9 mouse cellular contexts compared by ENCODE assay signal in genomic region chr7:25277998-25278340, GRCm38 (mm10). TPM values are rescaled to one million over a fixed set of nuclear protein-coding genes. Genes with fewer than 3 reads are reported as not detected.
DNase-seq lines count a peak whose midpoint lies in the region; ATAC-seq and TF ChIP-seq lines count a peak whose summit lies in the region.
"Had no signal": no experiment of that assay in that cellular context is flagged by ENCODE, and none has a peak within 500 bp of the region (broad histone marks: within the 10 kb centered on the region; RNA-seq: fewer than 3 reads in every experiment).

No protein-coding gene starts in this region.

- H3K4me2 ChIP-seq in embryonic facial prominence, embryonic 12.5 days (replicated peaks): peak overlapping the region; percentile 92
- H3K4me2 ChIP-seq in intestine, embryonic 15.5 days (replicated peaks): peak overlapping the region; percentile 92
- peak overlapping the region; percentile 95 for H3K4me2 ChIP-seq in neural tube, embryonic 12.5 days (replicated peaks)

- no peaks in the 10 kb centered on the region for H3K27me3 ChIP-seq in embryonic facial prominence, embryonic 12.5 days
- no peaks in the 10 kb centered on the region for H3K27me3 ChIP-seq in intestine, embryonic 15.5 days (replicated peaks)
- no peaks in the 10 kb centered on the region for H3K27me3 ChIP-seq in neural tube, embryonic 12.5 days (replicated peaks)

- H3K36me3 ChIP-seq in embryonic facial prominence, embryonic 12.5 days: peaks cover 15% of the 10 kb centered on the region
- peaks cover 7% of the 10 kb centered on the region; the same call in 1 of the 2 replicates for H3K36me3 ChIP-seq in intestine, embryonic 15.5 days
- H3K36me3 ChIP-seq in neural tube, embryonic 12.5 days: peaks cover 9% of the 10 kb centered on the region

- H3K27ac ChIP-seq in layer of hippocampus, adult 2 months: peak overlapping the region; percentile 99
- H3K27ac ChIP-seq in embryonic facial prominence, embryonic 12.5 days: peak overlapping the region; percentile 99
- H3K27ac ChIP-seq in intestine, embryonic 15.5 days: peak overlapping the region; percentile 98
- H3K27ac ChIP-seq in neural tube, embryonic 12.5 days: no peak overlapping the region

- no peak for DNase-seq in layer of hippocampus, adult 2 months (ENCODE audit: low spot score in 2 of 2)
- no peak for DNase-seq in layer of hippocampus, adult 11-12 months (ENCODE audit: low spot score)
- DNase-seq in ovary, postnatal 36 days (ENCODE audit: low spot score): no peak
- no peak for DNase-seq in spleen, adult 12 weeks (ENCODE audit: low spot score)
- DNase-seq in thymus, postnatal 10 days (ENCODE audit: low spot score in 2 of 2): no peak

- H3K4me3 ChIP-seq in layer of hippocampus, adult 2 months: peak overlapping the region; percentile 64
- peak overlapping the region; percentile 89 for H3K4me3 ChIP-seq in embryonic facial prominence, embryonic 12.5 days
- H3K4me3 ChIP-seq in intestine, embryonic 15.5 days (replicated peaks): peak overlapping the region; percentile 76
- peak overlapping the region; percentile 53 for H3K4me3 ChIP-seq in neural tube, embryonic 12.5 days

- no peak for TF ChIP-seq CTCF in layer of hippocampus, adult 2 months (conservative IDR thresholded peaks at IDR 0.05)

- no peak for ATAC-seq in embryonic facial prominence, embryonic 12.5 days (ENCODE audit: insufficient number of reproducible peaks, insufficient read depth, low FRiP score, low TSS enrichment)
- ATAC-seq in intestine, embryonic 15.5 days: no peak
- ATAC-seq in neural tube, embryonic 12.5 days (ENCODE audit: low FRiP score, low read depth): no peak

- no peaks in the 10 kb centered on the region for H3K9me3 ChIP-seq in embryonic facial prominence, embryonic 12.5 days
- no peaks in the 10 kb centered on the region for H3K9me3 ChIP-seq in intestine, embryonic 15.5 days
- no peaks in the 10 kb centered on the region for H3K9me3 ChIP-seq in neural tube, embryonic 12.5 days

- H3K9ac ChIP-seq in embryonic facial prominence, embryonic 12.5 days: peak overlapping the region; percentile 61
- peak overlapping the region; percentile 68 for H3K9ac ChIP-seq in intestine, embryonic 15.5 days
- H3K9ac ChIP-seq in neural tube, embryonic 12.5 days: peak overlapping the region; percentile 42

- peaks cover 38% of the 10 kb centered on the region for H3K4me1 ChIP-seq in embryonic facial prominence, embryonic 12.5 days
- peaks cover 62% of the 10 kb centered on the region for H3K4me1 ChIP-seq in intestine, embryonic 15.5 days (replicated peaks)
- H3K4me1 ChIP-seq in neural tube, embryonic 12.5 days: peaks cover 60% of the 10 kb centered on the region

- 9% methylated on average over 4 of the region's 4 CpGs for WGBS in embryonic facial prominence, embryonic 12.5 days
- WGBS in intestine, embryonic 15.5 days: 11% methylated on average over 4 of the region's 4 CpGs
- 15% methylated on average over 4 of the region's 4 CpGs for WGBS in neural tube, embryonic 12.5 days

RNA-seq across cellular contexts. Expression of gene Cic, which starts 10.5 kb away (rescaled TPM):
- 100 to 1,000 TPM; 218 to 225 TPM for total RNA-seq in layer of hippocampus, adult 2 months (2021)
- 45.7 and 47.0 TPM in 2 replicates for polyA plus RNA-seq in embryonic facial prominence, embryonic 12.5 days (2016; fragmentation: Nextera tagmentation; extraction: Ambion mirVana)
- polyA plus RNA-seq in intestine, embryonic 15.5 days (2015; fragmentation: Nextera tagmentation; extraction: Ambion mirVana): 26.1 and 26.6 TPM in 2 replicates
- polyA plus RNA-seq in neural tube, embryonic 12.5 days (2016; fragmentation: Nextera tagmentation; extraction: Ambion mirVana): 44.2 and 45.0 TPM in 2 replicates

RNA-seq across cellular contexts. Expression of gene Pafah1b3, which starts 19.8 kb away (rescaled TPM):
- total RNA-seq in layer of hippocampus, adult 2 months (2021): 10 to 100 TPM; 16.9 to 21.0 TPM
- 317 and 337 TPM in 2 replicates for polyA plus RNA-seq in embryonic facial prominence, embryonic 12.5 days (2016; fragmentation: Nextera tagmentation; extraction: Ambion mirVana)
- polyA plus RNA-seq in intestine, embryonic 15.5 days (2015; fragmentation: Nextera tagmentation; extraction: Ambion mirVana): 173 TPM in 2 replicates
- polyA plus RNA-seq in neural tube, embryonic 12.5 days (2016; fragmentation: Nextera tagmentation; extraction: Ambion mirVana): 400 and 431 TPM in 2 replicates

RNA-seq across cellular contexts. Expression of gene Prr19, which starts 23.2 kb away (rescaled TPM):
- total RNA-seq in layer of hippocampus, adult 2 months (2021): not detected
- polyA plus RNA-seq in embryonic facial prominence, embryonic 12.5 days (2016; fragmentation: Nextera tagmentation; extraction: Ambion mirVana): 1.0 and 1.9 TPM in 2 replicates
- polyA plus RNA-seq in intestine, embryonic 15.5 days (2015; fragmentation: Nextera tagmentation; extraction: Ambion mirVana): 0.41 and 0.71 TPM in 2 replicates
- 1.1 and 1.5 TPM in 2 replicates for polyA plus RNA-seq in neural tube, embryonic 12.5 days (2016; fragmentation: Nextera tagmentation; extraction: Ambion mirVana)
- total RNA-seq: gastrocnemius, postnatal 25 days had no signal

RNA-seq across cellular contexts. Expression of gene Erf, which starts 27.4 kb away (rescaled TPM):
- total RNA-seq in layer of hippocampus, adult 2 months (2021): 10 to 100 TPM; 40.3 to 45.1 TPM
- 20.0 and 20.8 TPM in 2 replicates for polyA plus RNA-seq in embryonic facial prominence, embryonic 12.5 days (2016; fragmentation: Nextera tagmentation; extraction: Ambion mirVana)
- polyA plus RNA-seq in intestine, embryonic 15.5 days (2015; fragmentation: Nextera tagmentation; extraction: Ambion mirVana): 14.8 TPM in 2 replicates
- 11.9 and 13.1 TPM in 2 replicates for polyA plus RNA-seq in neural tube, embryonic 12.5 days (2016; fragmentation: Nextera tagmentation; extraction: Ambion mirVana)

RNA-seq across cellular contexts. Expression of gene Tmem145, which starts 27.9 kb away (rescaled TPM):
- total RNA-seq in layer of hippocampus, adult 2 months (2021): 10 to 100 TPM; 27.4 to 27.8 TPM
- 2.7 and 4.0 TPM in 2 replicates for polyA plus RNA-seq in embryonic facial prominence, embryonic 12.5 days (2016; fragmentation: Nextera tagmentation; extraction: Ambion mirVana)
- 1.2 and 1.3 TPM in 2 replicates for polyA plus RNA-seq in intestine, embryonic 15.5 days (2015; fragmentation: Nextera tagmentation; extraction: Ambion mirVana)
- polyA plus RNA-seq in neural tube, embryonic 12.5 days (2016; fragmentation: Nextera tagmentation; extraction: Ambion mirVana): 26.0 and 28.3 TPM in 2 replicates
- total RNA-seq: gastrocnemius, postnatal 25 days had no signal
